Mouse (Mus musculus) spleen, adult 2 months (tissue): ENCODE measurements around the gene Rarres1.

Experiments used
- CTCF ChIP-seq: fragments of 200-500 bp; IDR thresholded peaks from 2 replicates; pipeline ENCODE4 v1.5.1; 2011; ENCODE audit warnings: mild to moderate bottlenecking, inconsistent platforms; ENCODE audit not compliant: insufficient read depth, insufficient read length, insufficient replicate concordance; ENCODE audit errors: extremely low read depth
- POLR2A ChIP-seq: fragments of 200-500 bp; IDR thresholded peaks from 2 replicates; pipeline ENCODE4 v1.6.1; 2011; ENCODE audit warnings: low read depth, low read length, inconsistent platforms

DNA sequence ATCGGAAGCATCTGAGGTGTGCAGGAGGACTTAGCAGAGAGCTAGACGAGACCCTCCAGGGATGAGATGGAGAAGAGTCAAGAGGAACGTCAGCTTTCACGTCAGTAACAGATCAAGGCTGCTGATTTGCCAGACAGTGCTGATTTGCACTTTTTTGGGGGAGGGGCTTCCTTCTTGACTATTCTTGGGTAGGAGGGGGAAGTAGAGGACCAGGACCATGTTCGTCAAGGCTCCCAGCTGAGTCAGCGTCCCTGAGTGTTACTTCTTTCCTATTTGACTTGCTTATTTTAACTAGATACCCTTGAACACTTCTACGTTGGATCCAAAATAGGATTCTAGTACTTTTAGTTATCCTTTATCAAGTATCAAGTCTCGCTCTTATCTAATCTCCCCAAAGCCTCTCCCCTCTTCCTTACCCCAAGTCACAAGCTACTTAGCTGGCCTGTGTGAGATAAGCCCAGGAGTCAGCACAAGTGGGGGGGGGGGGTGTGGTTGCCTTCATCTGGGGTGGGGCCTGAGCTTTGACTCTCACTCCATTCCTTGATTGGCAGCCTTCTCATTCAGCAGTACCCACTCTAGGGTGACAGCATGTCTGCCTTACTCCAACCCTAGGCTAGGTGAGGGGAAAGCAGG lies 16.4 kb downstream of the Rarres1 start:
- TF ChIP-seq POLR2A (no peak), CTCF (no peak)
